Mouse (Mus musculus): ENCODE measurements around the gene Dus4l.

GRCm38 (mm10) chr12:31665999-31666398 is 11.4 kb upstream of the Dus4l start:
- TF ChIP-seq CTCF (conservative IDR thresholded peaks at IDR 0.05; ENCODE audit: low read length) (no peak), POU5F1 (IDR thresholded peaks at IDR 0.05; ENCODE audit: borderline replicate concordance, low read length) (no peak), NANOG (IDR thresholded peaks at IDR 0.05; ENCODE audit: borderline replicate concordance, low read length) (no peak)
